Mouse (Mus musculus): ENCODE data around the gene Stim1. TPM values are rescaled to one million over a fixed set of nuclear protein-coding genes. Genes with fewer than 3 reads are reported as not detected.

The Stim1 gene
- polyA plus RNA-seq, 1 experiment = 2.7 TPM

GRCm38 (mm10) chr7:102233059-102233458 lies 34.5 kb upstream of the Stim1 start:
- TF ChIP-seq GATA1 (IDR thresholded peaks at IDR 0.05; ENCODE audit: low read length) = no peak
- no peak for TF ChIP-seq TAL1 (IDR thresholded peaks at IDR 0.05; ENCODE audit: low read length)

GRCm38 (mm10) chr7:102238686-102239286 lies 28.8 kb upstream of the Stim1 start:
- Histone ChIP-seq H3K9me3 (ENCODE audit: control insufficient read depth, low read length) (no peaks in the 10 kb centered on the region), H3K4me1 (ENCODE audit: control insufficient read depth) (peaks cover 26% of the 10 kb centered on the region), H3K27me3 (ENCODE audit: control insufficient read depth) (no peaks in the 10 kb centered on the region), H3K4me3 (replicated peaks) (no peak overlapping the region), H3K36me3 (ENCODE audit: control insufficient read depth) (peaks cover 85% of the 10 kb centered on the region)
- no peak for TF ChIP-seq TAL1 (IDR thresholded peaks at IDR 0.05; ENCODE audit: low read length)
- TF ChIP-seq GATA1 (IDR thresholded peaks at IDR 0.05; ENCODE audit: low read length) = no peak

More at GRCm38 (mm10) chr7:102233059-102233458, 34.5 kb upstream of the Stim1 start:
- no peaks in the 10 kb centered on the region for H3K9me3 ChIP-seq (ENCODE audit: control insufficient read depth, low read length)
- no peaks in the 10 kb centered on the region for H3K27me3 ChIP-seq (ENCODE audit: control insufficient read depth)
- no peak overlapping the region for H3K4me3 ChIP-seq (replicated peaks)
- peaks cover 27% of the 10 kb centered on the region for H3K36me3 ChIP-seq (ENCODE audit: control insufficient read depth)
- peaks cover 5% of the 10 kb centered on the region; the same call in 1 of the 2 replicates for H3K4me1 ChIP-seq (ENCODE audit: control insufficient read depth)

GRCm38 (mm10) chr7:102239591-102239990 lies 28.0 kb upstream of the Stim1 start:
- H3K9me3 ChIP-seq (ENCODE audit: control insufficient read depth, low read length) = no peaks in the 10 kb centered on the region
- peaks cover 34% of the 10 kb centered on the region for H3K4me1 ChIP-seq (ENCODE audit: control insufficient read depth)
- peaks cover 93% of the 10 kb centered on the region for H3K36me3 ChIP-seq (ENCODE audit: control insufficient read depth)
- no peaks in the 10 kb centered on the region for H3K27me3 ChIP-seq (ENCODE audit: control insufficient read depth)
- TF ChIP-seq TAL1 (IDR thresholded peaks at IDR 0.05; ENCODE audit: low read length) (no peak), GATA1 (IDR thresholded peaks at IDR 0.05; ENCODE audit: low read length) (no peak)
- H3K4me3 ChIP-seq (replicated peaks) = no peak overlapping the region

GRCm38 (mm10) chr7:102242371-102242770 lies 25.2 kb upstream of the Stim1 start:
- Histone ChIP-seq H3K4me3 (replicated peaks) (no peak overlapping the region), H3K9me3 (ENCODE audit: control insufficient read depth, low read length) (no peaks in the 10 kb centered on the region), H3K4me1 (ENCODE audit: control insufficient read depth) (peaks cover 58% of the 10 kb centered on the region), H3K27me3 (ENCODE audit: control insufficient read depth) (no peaks in the 10 kb centered on the region), H3K36me3 (ENCODE audit: control insufficient read depth) (peaks cover 98% of the 10 kb centered on the region)
- peak; percentile 1; the same call in 1 of the 2 replicates for TF ChIP-seq GATA1 (IDR thresholded peaks at IDR 0.05; ENCODE audit: low read length)
- no peak for TF ChIP-seq TAL1 (IDR thresholded peaks at IDR 0.05; ENCODE audit: low read length)

- H3K4me1 ChIP-seq (ENCODE audit: control insufficient read depth) = peaks cover 64% of the 10 kb centered on the region
- TF ChIP-seq GATA1 (IDR thresholded peaks at IDR 0.05; ENCODE audit: low read length) (no peak), TAL1 (IDR thresholded peaks at IDR 0.05; ENCODE audit: low read length) (no peak)
- H3K27me3 ChIP-seq (ENCODE audit: control insufficient read depth) = no peaks in the 10 kb centered on the region
- peaks cover 97% of the 10 kb centered on the region for H3K36me3 ChIP-seq (ENCODE audit: control insufficient read depth)
- no peak overlapping the region for H3K4me3 ChIP-seq (replicated peaks)
- H3K9me3 ChIP-seq (ENCODE audit: control insufficient read depth, low read length) = no peaks in the 10 kb centered on the region
Measured at GRCm38 (mm10) chr7:102242917-102243316, 24.7 kb upstream of the Stim1 start.

- TF ChIP-seq GATA1 (IDR thresholded peaks at IDR 0.05; ENCODE audit: low read length) (no peak), TAL1 (IDR thresholded peaks at IDR 0.05; ENCODE audit: low read length) (no peak)
- Histone ChIP-seq H3K36me3 (ENCODE audit: control insufficient read depth) (peaks cover 90% of the 10 kb centered on the region), H3K4me1 (ENCODE audit: control insufficient read depth) (peaks cover 72% of the 10 kb centered on the region), H3K27me3 (ENCODE audit: control insufficient read depth) (no peaks in the 10 kb centered on the region), H3K9me3 (ENCODE audit: control insufficient read depth, low read length) (no peaks in the 10 kb centered on the region), H3K4me3 (replicated peaks) (no peak overlapping the region)
Measured at GRCm38 (mm10) chr7:102243870-102244269, 23.7 kb upstream of the Stim1 start.

- Histone ChIP-seq H3K4me3 (replicated peaks) (no peak overlapping the region), H3K36me3 (ENCODE audit: control insufficient read depth) (peaks cover 79% of the 10 kb centered on the region), H3K4me1 (ENCODE audit: control insufficient read depth) (peaks cover 77% of the 10 kb centered on the region), H3K27me3 (ENCODE audit: control insufficient read depth) (no peaks in the 10 kb centered on the region), H3K9me3 (ENCODE audit: control insufficient read depth, low read length) (no peaks in the 10 kb centered on the region)
- no peak for TF ChIP-seq GATA1 (IDR thresholded peaks at IDR 0.05; ENCODE audit: low read length)
- no peak for TF ChIP-seq TAL1 (IDR thresholded peaks at IDR 0.05; ENCODE audit: low read length)
Measured at GRCm38 (mm10) chr7:102244782-102245535, 22.6 kb upstream of the Stim1 start.

GRCm38 (mm10) chr7:102245775-102246174 lies 21.8 kb upstream of the Stim1 start:
- H3K36me3 ChIP-seq (ENCODE audit: control insufficient read depth) = peaks cover 70% of the 10 kb centered on the region
- peak overlapping the region; percentile 17 for H3K4me3 ChIP-seq (replicated peaks)
- TF ChIP-seq GATA1 (IDR thresholded peaks at IDR 0.05; ENCODE audit: low read length) (no peak), TAL1 (IDR thresholded peaks at IDR 0.05; ENCODE audit: low read length) (no peak)
- no peaks in the 10 kb centered on the region for H3K27me3 ChIP-seq (ENCODE audit: control insufficient read depth)
- H3K4me1 ChIP-seq (ENCODE audit: control insufficient read depth) = peaks cover 84% of the 10 kb centered on the region
- H3K9me3 ChIP-seq (ENCODE audit: control insufficient read depth, low read length) = no peaks in the 10 kb centered on the region

GRCm38 (mm10) chr7:102246265-102246664 lies 21.3 kb upstream of the Stim1 start:
- Histone ChIP-seq H3K36me3 (ENCODE audit: control insufficient read depth) (peaks cover 66% of the 10 kb centered on the region), H3K9me3 (ENCODE audit: control insufficient read depth, low read length) (no peaks in the 10 kb centered on the region), H3K4me1 (ENCODE audit: control insufficient read depth) (peaks cover 89% of the 10 kb centered on the region), H3K4me3 (replicated peaks) (peak overlapping the region; percentile 17), H3K27me3 (ENCODE audit: control insufficient read depth) (no peaks in the 10 kb centered on the region)
- TF ChIP-seq GATA1 (IDR thresholded peaks at IDR 0.05; ENCODE audit: low read length) (no peak), TAL1 (IDR thresholded peaks at IDR 0.05; ENCODE audit: low read length) (no peak)

Measured in erythroblast, embryonic 14.5 days (primary cell).